Mouse (Mus musculus) heart, adult 18-20 months (tissue): ENCODE data around the gene Olfr13. TPM values are rescaled to one million over a fixed set of nuclear protein-coding genes. Genes with fewer than 3 reads are reported as not detected.
"Not testable (repeated sequence)": the region's sequence is repeated elsewhere in the genome, so short reads cannot be mapped to it uniquely, and the experiment has no call there.

Source experiments
- DNase-seq, 2 experiments: peaks; one replicate each; pipeline ENCODE4 v3.0.0; 2021 to 2022; ENCODE audit warnings: mixed read lengths in 1 of 2
- long read RNA-seq, 2 experiments: library from polyadenylated mRNA; stranded (forward); transcript quantifications; one replicate each; pipeline ENCODE4 v2.0.0; 2021
- total RNA-seq, 2 experiments: library from RNA; stranded (reverse); gene quantifications; 2 replicates each; pipeline ENCODE4 v1.2.3; 2021

Olfr13 gene
- not detected for total RNA-seq
- long read RNA-seq, experiment 1: 0 reads
- long read RNA-seq, experiment 2: 0 reads

DNA sequence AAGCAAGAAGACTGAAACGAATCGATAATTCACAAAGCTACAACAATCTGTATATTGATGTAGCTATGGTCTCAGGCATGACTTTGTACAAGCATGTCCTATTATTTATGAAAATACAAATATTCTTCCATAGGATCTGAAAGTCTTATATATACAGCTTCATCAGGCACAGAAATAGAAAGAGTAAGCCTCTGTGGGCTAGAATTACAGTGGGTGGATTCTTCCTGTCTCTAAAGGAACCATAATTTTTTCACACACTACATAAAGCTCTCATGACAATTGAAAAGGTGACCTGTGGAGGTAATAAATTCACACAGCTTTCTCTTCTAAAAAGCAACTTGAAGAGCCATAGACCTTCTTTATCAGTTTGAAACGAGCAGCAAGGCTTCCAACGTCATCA lies at the start of gene Olfr13:
Gene Olfr13, plus strand, starts transcription at position 301 of the 400 bp plus-strand sequence.
- no peak for DNase-seq

DNA sequence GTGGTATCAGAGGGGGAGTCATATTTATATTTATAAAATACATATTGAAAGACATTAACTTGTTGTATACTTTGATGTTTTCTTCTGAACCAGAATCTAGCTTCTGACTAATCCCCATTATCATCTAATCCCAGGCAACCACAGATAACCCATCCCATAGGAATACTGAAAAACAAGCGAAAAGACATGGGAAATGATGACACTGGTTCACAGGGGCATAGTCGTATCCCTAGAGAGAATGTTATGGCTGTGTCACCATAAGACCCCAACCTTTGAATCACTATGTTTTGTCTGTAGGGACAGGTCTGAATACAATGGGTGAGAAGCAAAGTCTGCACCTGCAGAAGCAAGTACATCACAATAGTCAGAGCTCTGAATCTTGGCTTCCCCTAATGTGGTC lies 25.7 kb upstream of the Olfr13 start, which contains the start of gene Olfr237-ps1:
Gene Olfr237-ps1, plus strand, starts transcription at position 301 of the 400 bp plus-strand sequence.
- DNase-seq: not testable (repeated sequence)

DNA sequence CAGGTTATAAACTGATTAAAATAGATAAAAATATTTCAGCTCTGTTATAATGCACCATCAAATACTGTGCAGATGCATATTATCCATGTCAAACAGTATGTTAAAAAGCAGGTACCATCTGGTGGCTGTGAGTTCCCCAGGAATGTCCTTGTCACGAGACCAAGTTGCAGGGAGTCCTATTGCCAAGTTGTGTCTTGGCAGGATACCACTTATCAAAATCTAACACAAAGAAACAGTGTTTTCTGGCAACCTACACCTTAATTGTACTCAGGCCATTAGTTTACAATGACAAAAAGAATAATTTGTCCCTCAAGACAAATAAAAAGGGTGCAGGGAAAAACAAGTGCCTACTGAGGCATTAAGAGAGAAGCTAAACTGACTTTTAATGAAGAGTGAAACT lies 12.4 kb upstream of the Olfr13 start:
- no peak for DNase-seq

DNA sequence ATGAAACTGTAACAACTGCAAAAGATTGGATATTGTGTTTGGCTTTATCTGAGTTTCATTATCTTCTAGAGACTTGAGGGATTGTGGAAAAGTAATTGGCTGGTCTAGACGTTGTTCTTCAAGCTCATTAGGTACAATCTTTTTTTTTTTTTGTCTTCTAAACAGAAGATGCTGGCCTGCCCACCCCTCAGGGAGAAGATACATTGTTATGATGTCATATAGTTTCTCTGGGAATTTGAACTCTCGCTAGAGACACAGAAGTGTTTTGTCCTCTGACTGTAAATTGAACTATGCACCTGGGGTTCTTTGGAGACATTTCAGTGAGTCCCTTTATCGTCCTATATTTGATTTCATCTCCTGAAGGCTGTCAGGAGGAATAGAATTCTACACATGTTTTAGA lies 9.0 kb upstream of the Olfr13 start, which contains the start of gene Olfr437:
Gene Olfr437, plus strand, starts transcription at position 301 of the 400 bp plus-strand sequence.
- no peak for DNase-seq

DNA sequence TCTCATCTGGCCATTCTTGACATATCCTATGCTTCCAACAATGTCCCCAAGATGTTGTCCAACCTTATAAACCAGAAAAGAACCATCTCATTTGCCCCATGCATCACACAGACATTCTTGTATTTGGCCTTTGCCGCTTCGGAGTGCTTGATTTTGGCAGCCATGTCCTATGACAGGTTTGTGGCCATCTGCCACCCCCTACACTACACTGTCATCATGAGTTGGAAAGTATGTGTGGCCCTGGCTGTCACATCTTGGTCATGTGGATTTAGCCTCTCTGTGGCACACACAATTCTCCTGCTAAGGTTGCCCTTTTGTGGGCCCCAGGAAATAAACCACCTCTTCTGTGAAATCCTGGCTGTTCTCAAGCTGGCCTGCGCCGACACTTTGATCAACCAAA lies 4.7 kb upstream of the Olfr13 start:
- DNase-seq: no peak

DNA sequence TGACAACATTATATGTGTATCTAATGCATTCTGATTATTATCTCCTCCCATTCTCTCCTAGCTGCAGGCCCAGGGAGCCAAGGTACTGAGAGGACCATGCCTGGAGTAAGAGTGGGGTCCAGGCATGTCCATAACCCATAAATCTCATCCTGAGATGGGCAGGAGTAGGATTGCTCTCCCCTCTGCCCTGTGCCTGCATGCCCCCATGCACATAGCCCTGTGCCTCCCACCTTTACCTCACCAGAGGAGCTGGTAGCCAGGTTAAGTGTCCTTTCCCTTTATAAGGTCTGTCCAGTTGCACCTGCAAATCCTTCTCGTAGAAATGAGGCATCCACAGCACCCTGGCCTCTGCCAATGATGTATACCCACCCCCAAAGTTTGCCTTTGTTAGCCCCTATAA lies 6.2 kb downstream of the Olfr13 start:
- no peak for DNase-seq

DNA sequence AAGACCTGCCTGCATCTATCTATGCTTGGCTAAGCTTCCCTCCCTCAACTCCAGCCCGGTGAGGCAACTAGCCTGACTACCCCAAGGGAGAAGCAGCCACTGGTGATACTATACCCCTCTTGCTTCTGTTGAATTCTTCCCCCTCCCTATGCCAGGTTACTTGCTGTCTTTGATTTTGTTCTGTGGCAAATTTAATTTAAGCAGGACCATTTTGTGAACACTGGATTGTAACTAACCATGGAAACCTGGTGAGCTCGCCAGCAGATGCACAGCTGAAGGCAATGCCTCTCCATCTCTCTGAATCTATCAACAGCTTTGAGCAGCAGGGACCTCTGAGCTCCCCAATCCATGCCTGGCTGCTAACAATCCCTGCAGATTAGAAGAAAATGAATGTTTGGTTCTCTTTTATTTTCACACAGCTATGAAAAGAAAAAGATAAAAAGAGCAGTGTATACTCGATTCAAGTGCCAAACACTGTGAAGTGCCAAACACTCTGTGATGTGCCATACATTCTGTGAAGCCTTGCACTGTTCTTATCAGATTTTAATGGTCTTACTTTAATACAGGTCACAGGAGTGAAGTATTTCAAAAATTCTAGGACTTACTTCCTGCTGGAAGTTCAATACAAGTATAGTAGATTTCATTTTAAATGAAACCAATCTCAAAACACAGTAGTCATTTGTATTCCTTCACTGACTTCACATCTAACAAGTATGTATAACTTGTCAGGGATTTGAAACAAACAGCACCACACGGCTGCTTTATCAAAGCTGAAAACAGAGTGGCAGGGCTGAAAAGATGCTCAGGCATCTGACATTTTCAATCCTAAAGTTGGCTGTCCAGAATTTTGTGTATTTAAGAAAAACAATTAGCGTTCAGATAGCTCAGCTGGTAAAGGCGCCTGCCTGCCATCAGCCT lies 6.9 kb downstream of the Olfr13 start:
- no peak for DNase-seq

DNA sequence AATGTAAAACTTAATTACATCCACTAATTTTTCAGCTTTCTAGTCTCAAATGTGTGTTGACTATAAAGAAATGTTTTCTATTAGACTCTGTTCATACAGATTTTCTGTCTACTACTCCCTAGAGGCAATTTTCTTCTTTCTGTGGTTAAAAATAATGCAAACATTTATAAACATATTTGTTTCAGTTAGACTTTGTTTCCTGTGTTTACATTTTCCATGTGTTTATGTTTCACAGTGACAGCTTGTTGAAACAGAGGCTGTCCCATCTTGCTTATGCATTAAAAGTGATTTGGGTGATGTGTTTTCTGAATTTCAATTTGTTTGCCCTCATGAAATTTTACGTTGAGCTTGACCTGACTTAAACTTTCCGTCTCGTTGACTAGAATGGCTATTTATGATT lies 19.0 kb downstream of the Olfr13 start:
- no peak for DNase-seq

DNA sequence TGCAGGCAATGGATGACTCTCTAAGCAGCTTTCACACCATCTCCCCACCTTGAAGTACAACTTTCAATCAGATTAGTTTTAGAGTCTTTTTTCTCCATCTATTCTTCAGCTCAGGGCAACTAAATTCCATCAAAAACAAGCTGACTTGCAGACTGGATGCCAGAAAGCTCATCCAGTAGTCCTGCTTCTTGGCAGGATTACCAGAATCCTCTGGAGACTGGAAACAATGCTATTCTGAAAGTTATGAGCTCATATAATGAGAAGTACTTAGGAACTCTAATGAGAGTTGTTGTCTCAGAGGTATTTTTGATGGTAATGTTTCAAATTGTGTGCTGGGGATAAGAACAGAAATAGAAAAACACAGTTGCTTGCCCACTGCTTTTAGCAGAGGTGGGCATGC lies 24.8 kb downstream of the Olfr13 start, which contains the start of gene Olfr435:
Gene Olfr435, plus strand, starts transcription at position 366 of the 400 bp plus-strand sequence.
- DNase-seq: no peak

DNA sequence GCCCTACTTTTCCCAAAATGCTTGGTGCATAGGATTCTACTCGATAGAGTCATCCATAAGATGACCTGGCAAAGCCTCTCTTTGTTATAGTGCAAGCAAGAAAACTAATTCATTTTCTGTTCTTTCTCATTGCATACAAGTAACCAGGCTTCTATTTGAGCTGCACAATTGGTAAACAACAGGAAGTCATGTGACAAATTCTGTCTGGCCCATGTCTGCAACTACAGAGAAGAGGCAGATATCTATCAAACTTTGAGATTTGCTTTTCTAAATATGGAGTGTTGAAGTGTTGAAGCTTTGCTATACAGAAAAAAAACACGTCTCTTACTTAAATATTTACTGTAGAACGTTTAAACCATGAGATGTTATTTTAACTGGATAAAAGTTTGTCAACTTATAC lies 26.2 kb downstream of the Olfr13 start:
- no peak for DNase-seq

DNA sequence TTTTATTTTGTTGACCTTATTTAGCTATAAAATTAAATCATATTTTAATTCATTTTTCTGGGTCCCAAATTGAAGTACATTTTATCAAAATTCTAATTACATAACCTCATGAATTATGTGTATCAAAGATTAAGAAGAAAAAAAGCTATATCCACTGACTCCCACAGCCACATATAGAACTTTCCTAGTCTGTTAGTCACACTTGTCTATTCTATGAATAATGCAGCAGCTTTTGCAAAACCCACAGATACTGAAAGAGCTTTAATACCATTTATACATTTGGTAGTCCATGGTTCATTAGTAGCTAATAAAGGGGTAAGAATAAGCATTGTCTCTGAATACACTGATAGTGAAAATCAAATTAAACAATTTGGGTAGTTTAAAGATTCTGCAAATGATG lies 30.8 kb downstream of the Olfr13 start:
- no peak for DNase-seq

DNA sequence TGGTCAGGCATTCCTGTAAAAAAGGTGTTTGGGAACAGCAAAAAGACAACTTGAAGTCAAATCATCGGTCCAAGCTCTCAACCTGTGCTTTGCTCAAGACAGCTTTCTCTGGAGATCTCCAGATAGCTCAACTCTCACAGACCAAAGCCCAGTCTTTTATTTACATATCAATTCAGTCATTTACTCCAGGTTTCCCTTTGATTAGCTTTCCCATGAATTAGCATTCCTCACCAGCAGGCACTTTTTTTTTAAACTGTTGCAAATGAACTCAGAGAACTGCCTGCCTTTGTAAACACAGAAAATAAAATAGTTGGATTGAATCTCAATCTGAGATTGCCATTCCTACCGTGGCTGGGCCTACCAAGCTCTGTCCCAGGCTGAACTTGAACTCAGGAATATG lies 33.4 kb downstream of the Olfr13 start:
- DNase-seq: no peak

DNA sequence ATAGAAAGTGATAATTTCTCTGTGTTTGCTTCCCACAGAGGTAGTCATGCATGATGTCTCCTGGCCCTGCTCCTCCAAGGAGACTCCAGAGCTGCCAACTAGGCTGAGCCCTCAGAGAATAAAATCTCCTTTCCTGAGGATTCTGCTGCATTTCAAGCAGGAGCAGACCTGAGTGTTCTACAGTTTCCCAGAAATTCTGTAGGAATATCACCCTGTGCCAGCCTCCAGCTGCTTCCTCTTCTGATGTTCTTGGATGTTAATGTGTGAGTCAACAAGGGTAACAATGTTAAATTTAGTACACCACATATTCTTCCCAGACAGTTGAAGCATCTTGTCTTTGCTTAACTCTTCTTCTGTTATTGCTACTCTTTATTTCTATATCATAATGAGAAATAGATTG lies 40.9 kb downstream of the Olfr13 start, which contains the start of gene Olfr434:
Gene Olfr434, plus strand, starts transcription at position 149 of the 400 bp plus-strand sequence.
- DNase-seq: not testable (repeated sequence)

Other genes starting within 250 kb of the Olfr13 start
- gene Olfr444, start 223.1 kb upstream of the Olfr13 start, total RNA-seq: not detected
- gene Olfr441, start 65.8 kb upstream of the Olfr13 start, total RNA-seq: not detected
- gene Olfr237-ps1, start 25.6 kb upstream of the Olfr13 start, total RNA-seq: not detected
- gene Olfr437, start 8.9 kb upstream of the Olfr13 start, total RNA-seq: not detected
- gene Olfr435, start 25.0 kb downstream of the Olfr13 start, total RNA-seq: not detected
- not detected for gene Olfr434, start 40.9 kb downstream of the Olfr13 start, total RNA-seq
- gene Olfr47, start 59.4 kb downstream of the Olfr13 start, total RNA-seq: not detected
- 10 to 100 TPM; 12.7 to 13.3 TPM for gene Arhgef5, start 93.4 kb downstream of the Olfr13 start, total RNA-seq
- not detected for gene Nobox, start 137.4 kb downstream of the Olfr13 start, total RNA-seq